Mouse (Mus musculus) right cerebral cortex, adult 2 months (tissue): ENCODE results near the gene Camta1.

Experiments
- DNase-seq, 2 experiments: peaks; one replicate each; pipeline ENCODE4 v3.0.0; 2021 to 2022; ENCODE audit warnings: low spot score in 2 of 2

Camta1 gene

GRCm38 (mm10) chr4:151127636-151128548, 733.8 kb downstream of the Camta1 start:
- DNase-seq: no peak

- no peak for DNase-seq
Observed at GRCm38 (mm10) chr4:151118883-151119282, 742.8 kb downstream of the Camta1 start.

GRCm38 (mm10) chr4:151114574-151114973, 747.1 kb downstream of the Camta1 start:
- peak in 1 of 2 experiments; percentile 30 for DNase-seq

GRCm38 (mm10) chr4:151111226-151111625, 750.5 kb downstream of the Camta1 start:
- DNase-seq: no peak

- DNase-seq: no peak
Observed at GRCm38 (mm10) chr4:151108834-151109241, 752.8 kb downstream of the Camta1 start.

GRCm38 (mm10) chr4:151108028-151108771, 753.5 kb downstream of the Camta1 start:
- DNase-seq: peak; percentile 86 to 87

GRCm38 (mm10) chr4:151107131-151108001, 754.3 kb downstream of the Camta1 start:
- peak; percentile 66 to 71 for DNase-seq

GRCm38 (mm10) chr4:151106468-151106867, 755.2 kb downstream of the Camta1 start:
- DNase-seq: no peak

GRCm38 (mm10) chr4:151105886-151106285, 755.8 kb downstream of the Camta1 start:
- DNase-seq: no peak

GRCm38 (mm10) chr4:151104147-151104546, 757.5 kb downstream of the Camta1 start:
- DNase-seq: no peak

GRCm38 (mm10) chr4:151103646-151104045, 758.0 kb downstream of the Camta1 start:
- DNase-seq: peak; percentile 28 to 59

GRCm38 (mm10) chr4:151097104-151097438, 764.6 kb downstream of the Camta1 start:
- no peak for DNase-seq

- DNase-seq: no peak
Observed at GRCm38 (mm10) chr4:151096334-151097103, 765.2 kb downstream of the Camta1 start.

- DNase-seq: no peak
Observed at GRCm38 (mm10) chr4:151095207-151095606, 766.5 kb downstream of the Camta1 start.

- DNase-seq: no peak
Observed at GRCm38 (mm10) chr4:151089270-151089669, 772.4 kb downstream of the Camta1 start, which contains the start of gene Gm13090. TSS of gene Gm13090 (plus strand) at chr4:151089570.

GRCm38 (mm10) chr4:151088819-151089218, 772.9 kb downstream of the Camta1 start:
- DNase-seq: no peak

- no peak for DNase-seq
Observed at GRCm38 (mm10) chr4:151087358-151087757, 774.3 kb downstream of the Camta1 start.

- no peak for DNase-seq
Observed at GRCm38 (mm10) chr4:151083027-151083426, 778.6 kb downstream of the Camta1 start.

- DNase-seq: no peak
Observed at GRCm38 (mm10) chr4:151081977-151082376, 779.7 kb downstream of the Camta1 start.

- DNase-seq: no peak
Observed at GRCm38 (mm10) chr4:151081355-151081754, 780.3 kb downstream of the Camta1 start.

- no peak for DNase-seq
Observed at GRCm38 (mm10) chr4:151074817-151075216, 786.9 kb downstream of the Camta1 start.
